Mouse (Mus musculus): ENCODE results near the gene Ropn1l. TPM values are rescaled to one million over a fixed set of nuclear protein-coding genes. Genes with fewer than 3 reads are reported as not detected.
A peak's percentile ranks its signal among the peaks of the same experiment; 100 is the strongest.

Ropn1l gene
- 1 to 10 TPM in 1 of 2 experiments, under 1 TPM in 1; 0.57 to 1.1 TPM for total RNA-seq (2021)
- long read RNA-seq = 0 reads

DNA sequence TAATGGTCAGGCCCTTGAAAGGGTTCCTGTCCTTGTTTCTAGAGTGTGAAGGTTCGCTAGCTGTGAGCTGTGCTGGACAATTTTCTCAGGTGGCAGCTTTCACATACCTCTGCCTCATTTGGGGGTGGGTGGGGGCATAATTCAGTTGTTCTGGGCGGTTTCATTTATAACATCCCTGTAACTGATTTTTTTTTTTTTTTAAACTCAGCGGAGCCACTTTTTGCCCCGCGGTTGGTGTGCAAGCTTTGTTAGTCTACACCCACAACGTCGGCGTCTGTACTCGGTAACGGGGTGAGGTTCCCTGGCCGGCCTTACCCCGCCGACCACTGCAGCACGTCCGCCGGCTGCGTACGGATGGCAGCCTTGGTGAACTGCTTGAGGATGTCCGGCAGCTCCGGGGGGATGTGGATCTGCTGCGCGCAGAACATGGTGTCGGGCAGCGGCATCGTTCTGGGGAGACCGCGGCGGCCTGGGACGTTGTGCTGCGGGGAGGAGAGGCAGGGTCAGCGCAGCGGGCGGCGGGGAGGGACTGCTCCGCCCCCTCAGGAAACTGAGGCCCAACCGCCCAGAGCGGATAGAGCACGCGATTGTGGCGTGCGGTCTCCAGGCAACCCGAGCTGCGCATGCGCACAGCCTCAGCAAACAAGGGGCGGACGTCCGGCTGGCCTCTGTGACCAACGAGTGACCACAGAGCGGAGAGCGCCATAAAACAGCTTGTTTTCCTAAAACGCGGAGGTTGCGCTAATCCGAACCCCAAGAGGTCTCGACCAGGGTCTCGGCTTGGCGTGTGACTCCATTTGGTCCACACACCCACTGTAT, at the start of gene Ropn1l:
Ropn1l (minus strand) TSS at position 640 of the 819 bp plus-strand sequence.
- peak; percentile 88 to 92 for DNase-seq (ENCODE audit: low spot score in 2 of 2)

DNA sequence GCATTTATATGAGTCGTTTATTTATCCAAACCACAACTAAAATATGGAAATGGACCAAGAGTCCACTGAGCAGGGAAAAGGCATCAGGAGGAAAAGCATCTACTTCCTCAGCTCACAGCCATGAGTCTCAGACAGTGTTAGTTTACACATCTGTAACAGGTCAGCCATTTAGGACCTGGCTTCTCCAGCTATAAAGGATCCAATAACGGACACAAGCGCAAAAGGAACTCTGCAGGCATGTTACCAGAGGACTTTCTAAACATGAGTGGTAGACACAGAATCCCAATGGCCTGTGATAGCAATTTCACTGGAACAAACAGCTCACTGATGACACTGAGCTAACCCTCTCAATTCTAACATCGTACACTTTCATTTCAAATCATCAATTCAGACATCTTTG, 49.5 kb upstream of the Ropn1l start:
- DNase-seq (ENCODE audit: low spot score in 2 of 2) = no peak

DNA sequence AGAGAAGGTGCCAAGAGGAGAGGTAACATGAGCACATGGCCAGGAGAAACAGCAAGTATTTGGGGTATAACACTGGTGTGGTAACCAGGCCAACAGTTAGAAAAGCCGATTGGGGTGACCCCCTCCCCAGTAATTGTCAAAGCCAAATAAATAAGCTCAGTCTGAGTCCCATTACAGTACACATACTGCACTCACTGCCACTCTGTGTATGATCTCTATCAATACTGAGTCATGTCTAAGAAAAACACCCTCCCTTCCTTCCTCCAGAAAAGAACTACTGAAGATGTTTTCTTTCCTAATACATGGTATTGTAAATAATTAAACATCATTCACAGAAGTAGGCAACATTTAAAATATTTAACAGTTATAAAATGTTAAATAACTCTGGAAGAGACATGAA, 48.8 kb upstream of the Ropn1l start:
- no peak for DNase-seq (ENCODE audit: low spot score in 2 of 2)

DNA sequence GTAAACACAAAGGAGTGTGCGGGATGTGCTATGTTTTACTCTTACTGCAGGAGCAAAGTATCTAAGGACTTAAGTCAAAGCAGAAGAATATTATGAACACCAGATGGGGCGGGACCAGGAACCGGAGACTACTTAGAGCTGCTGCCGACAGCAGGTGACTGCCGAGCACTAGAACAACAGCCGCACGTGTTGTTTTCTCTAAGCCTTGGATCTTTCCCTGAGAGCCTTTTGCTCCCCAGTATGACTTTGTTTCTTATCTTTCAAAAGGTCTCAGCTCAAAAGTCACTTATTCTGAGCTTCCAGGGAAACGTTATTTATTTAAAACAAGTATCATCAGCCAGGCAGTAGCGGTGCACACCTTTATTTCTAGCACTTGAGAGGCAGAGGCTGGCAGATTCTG, 41.3 kb upstream of the Ropn1l start:
- no peak for DNase-seq (ENCODE audit: low spot score in 2 of 2)

DNA sequence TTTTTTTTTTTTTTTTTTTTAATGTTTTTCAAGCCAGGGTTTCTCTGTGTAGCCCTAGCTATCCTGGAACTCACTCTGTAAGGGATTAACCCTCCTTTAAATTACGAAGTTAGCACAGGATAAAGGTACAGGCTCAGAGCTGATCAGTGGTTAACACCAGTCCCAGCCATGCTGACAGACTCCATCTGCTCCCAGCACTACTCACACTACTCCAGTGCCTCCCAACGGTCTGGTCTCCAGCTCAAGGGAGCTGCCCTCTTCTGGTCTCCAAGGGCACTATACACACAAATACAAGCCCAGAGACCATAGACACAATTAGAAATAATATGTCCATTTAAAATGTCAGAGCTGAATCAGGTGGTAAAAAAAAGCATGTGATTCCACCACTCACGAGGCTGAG, 40.8 kb upstream of the Ropn1l start:
- DNase-seq (ENCODE audit: low spot score in 2 of 2) = no peak

DNA sequence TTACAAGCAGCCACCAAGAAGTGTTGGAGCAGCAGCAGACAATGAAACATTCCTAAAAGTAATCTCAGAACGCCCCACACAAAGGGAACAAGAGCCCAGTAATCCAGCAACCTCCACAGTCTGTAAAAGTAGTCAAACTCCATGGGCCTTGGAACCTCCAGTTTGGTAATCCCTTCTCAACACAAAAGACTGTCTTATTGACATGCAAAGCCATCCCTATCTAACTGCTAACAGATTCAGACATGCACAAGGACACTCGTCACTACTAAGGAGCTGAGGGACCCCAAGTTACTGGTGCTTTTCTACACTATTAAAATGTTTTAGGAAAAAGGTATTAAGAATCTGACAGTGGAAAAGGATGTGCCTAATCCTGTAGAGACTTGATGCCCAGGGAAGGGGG, 33.9 kb upstream of the Ropn1l start:
- no peak for DNase-seq (ENCODE audit: low spot score in 2 of 2)

DNA sequence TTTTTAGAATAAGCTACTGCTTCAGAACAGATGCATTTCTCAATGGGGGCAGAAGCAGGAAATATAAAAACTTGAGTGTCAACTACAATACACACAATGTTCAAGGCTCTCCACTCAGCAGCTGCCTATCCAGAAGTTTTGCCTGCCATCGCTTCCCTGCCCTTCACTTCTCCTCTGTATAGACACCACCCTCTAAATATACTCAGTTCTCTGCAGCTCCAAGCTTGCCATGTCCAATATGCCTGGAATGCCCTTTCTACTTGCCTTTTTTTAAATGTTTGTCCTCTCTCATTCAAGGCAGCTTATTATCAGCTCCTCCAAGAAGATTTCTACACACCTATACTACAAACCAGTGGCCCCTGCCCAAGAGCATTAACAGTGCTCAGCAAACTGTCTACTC, 23.1 kb upstream of the Ropn1l start:
- DNase-seq (ENCODE audit: low spot score in 2 of 2) = no peak

DNA sequence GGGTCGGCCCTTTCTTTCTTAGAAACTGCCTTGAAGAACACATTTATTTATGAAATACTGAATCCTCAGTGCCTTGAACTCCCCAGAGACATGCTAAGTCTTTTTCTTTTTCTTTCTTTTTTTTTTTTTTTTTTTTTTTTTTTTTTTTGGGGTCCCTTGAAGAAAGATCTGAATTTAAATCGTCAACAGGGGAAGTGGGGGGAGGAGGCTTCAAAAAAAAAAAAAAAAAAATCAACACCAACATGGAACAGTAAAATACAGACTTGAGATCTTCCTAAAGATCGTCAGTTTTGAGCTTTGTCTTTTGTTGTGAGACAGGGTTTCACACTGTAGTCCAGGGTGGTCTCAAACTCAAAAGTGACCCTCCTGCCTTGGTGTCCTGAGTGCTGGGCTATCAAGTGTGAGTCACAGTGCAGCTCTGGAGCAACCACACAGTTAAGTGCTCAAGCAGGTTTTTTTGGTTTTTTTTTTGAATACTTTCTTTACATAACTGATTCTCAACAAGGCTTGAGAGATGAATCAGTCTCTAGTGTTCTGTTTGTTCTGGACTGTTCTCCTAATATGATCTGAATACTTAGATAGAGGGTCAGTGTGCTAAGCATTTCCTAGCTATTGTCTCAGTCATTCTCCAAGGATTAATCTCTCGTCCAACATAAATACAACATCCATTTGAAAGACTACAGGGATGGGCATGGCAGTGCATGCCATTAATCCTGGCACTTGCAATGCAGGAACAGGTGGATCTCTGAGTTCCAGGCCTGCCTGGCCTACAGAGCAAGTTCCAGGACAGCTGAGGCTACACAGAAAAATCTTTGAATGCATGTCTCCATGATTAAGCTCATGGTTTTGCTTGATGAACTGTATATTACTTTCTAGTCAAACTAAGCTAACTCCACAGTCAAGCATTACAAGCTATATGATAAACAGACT, 19.4 kb upstream of the Ropn1l start:
- DNase-seq (ENCODE audit: low spot score in 2 of 2) = no peak

DNA sequence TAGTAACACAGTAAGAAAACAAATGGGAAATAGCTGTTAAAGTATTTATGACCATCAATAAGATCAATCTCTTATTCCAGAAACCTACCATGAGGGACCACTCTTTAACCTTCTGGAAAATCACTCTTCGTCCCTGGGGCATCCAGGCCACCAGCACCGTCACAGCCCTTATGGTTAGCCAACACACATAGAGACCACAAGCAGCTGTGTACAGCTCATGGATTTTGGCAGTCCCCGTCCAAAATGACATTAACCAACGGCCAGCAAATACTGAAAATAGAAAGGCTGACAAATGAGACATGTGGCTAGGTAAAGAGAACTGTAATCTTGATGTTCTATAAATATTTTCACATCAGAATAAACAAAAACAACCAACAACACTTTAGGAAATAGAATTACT, 18.0 kb upstream of the Ropn1l start:
- no peak for DNase-seq (ENCODE audit: low spot score in 2 of 2)

DNA sequence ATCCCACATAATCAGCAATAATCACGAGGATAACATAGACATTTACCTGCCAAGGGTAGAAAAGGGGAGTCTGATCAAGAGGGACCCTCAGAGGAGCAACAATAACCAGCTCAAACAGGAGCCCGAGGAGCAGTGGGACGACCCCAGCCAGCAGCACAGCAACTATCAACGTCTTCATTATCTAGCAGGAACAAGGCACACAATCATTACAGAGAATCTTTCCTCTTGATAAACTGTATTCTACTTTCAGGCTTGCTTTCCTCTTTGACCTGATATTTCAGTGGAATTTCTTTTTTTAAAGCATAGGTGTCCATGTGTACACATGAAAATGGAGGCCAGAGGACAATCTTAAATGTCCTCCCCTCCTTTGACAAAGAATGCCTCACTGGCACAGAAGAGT, 16.0 kb upstream of the Ropn1l start:
- DNase-seq (ENCODE audit: low spot score in 2 of 2) = no peak

DNA sequence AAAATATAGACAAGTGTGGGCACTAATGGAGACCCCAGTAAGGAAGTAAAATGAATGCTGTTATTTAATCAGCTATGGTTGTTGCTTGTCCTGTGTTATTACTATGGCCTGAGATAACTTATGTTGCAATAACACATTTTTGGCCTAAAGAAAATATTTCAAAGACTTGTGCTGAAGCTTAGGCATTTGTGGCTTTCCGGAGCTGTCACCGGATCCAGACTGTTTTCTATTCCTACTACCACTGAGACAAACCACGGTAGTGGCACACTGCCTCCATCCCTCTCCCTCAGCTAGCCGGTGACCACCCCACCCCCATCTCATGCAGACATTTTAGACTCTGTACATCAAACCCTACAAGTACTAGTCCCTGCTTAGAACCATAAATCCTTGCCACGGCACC, 15.3 kb upstream of the Ropn1l start:
- no peak for DNase-seq (ENCODE audit: low spot score in 2 of 2)

DNA sequence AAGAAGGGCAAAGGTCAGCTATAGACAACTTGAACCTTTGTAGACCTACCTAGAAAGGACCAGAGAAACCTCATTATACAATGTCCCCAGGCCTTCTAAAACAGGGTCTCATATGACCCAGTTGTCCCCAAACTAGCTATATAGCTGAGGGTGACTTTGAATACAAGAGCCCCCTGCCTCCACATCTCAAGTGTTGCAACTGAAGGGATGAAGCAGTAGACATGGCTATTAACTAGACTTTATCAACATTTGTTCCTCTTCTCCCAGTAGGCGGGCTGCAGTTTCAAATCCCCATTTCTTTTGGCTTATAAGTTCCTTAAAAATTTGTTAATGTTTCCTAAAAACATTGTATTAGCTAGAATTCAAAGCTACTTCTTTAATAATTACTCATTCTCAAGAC, 13.2 kb upstream of the Ropn1l start:
- no peak for DNase-seq (ENCODE audit: low spot score in 2 of 2)

DNA sequence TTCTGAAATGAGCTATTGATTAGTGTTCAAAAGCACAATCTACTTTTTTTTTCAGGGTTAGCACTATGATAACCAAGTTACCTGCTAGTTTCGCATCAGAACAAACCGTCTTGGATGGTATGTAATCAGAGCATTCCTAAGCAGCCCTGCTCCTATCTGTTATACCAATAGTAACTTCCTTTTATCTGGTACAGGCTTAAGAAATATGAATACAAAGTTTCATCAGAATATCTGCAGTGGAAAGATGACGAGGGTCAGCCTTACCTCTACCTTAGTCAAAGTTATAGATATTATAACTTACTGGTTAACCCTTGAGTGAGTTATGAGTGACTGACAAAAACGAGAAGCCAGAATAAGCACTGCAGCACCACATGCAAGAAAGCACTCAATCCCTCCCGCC, 12.8 kb upstream of the Ropn1l start:
- no peak for DNase-seq (ENCODE audit: low spot score in 2 of 2)

DNA sequence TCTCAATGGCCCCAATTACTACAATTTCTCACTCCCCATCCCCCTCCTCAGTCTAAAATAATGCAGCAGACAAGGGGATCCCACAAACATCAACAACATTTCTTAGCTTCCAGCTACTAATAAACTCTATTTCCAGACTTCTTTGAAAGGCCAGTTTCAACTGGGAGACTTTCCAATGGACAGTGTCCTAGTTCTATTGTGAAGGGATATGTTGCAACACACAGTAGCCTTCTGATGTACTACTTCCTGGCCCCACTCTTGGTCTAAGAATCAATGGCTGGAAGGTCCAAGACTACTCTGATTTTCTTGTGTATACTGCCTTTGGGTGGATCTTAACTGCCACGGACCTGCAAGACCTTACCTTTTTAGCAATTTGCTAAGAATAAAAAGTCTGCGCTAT, 12.3 kb upstream of the Ropn1l start:
- DNase-seq (ENCODE audit: low spot score in 2 of 2) = no peak

DNA sequence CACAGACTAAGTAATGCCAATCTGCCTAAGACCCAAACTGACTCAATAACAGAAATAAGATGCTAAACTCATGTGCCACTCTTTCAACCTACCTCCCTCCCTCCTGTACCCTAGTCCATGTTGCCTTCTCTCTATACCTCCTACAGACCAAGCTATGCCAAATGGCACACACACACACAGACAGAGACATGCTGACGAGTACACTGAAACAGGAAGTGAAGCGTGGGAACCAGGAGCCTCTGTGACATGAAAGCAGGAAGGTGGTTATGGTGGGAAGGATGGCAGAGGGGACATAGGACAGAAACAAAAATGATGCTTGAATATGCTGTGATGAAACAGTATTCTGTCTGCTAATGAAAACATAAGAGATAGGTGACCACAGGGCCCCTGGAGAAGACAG, 7.0 kb upstream of the Ropn1l start:
- DNase-seq (ENCODE audit: low spot score in 2 of 2) = no peak

DNA sequence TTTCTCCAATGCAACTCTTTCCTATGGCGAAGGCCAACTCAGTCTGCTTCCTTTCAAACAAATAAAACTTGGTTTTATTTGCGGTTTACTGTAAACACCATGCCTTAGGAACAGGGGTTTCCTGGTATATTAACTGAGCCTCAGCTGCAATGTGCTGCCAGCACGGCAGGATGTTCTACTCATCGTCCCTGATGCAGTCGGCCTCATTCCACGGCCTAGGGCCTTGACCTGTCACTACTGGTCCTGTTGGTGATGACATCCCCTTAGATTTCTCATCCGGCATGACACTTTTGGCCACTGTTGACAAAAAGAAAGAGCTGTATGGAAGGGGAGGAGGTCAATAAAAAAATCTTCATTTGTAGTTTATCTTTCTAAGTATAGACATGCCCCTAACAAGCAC, 4.5 kb upstream of the Ropn1l start:
- no peak for DNase-seq (ENCODE audit: low spot score in 2 of 2)

DNA sequence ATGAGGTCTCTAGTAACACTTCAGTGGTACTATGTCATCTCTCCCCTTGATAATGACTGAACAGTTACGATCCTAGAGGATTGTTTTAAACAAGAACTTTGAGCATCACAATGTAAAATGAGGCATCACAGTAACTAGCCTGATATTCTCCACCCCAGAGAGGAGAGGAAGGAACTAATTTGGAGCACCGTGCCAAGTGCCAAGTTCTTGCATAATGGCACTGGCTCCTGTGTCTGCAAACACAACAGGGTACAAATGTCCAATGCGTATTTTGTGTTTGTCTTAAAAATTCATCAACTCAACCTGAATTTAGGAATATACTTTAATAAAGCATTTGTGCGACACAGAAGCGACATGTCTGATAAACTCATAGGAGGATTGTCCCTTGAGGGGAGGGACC, 2.8 kb upstream of the Ropn1l start:
- DNase-seq (ENCODE audit: low spot score in 2 of 2) = peak in 1 of 2 experiments; percentile 63

DNA sequence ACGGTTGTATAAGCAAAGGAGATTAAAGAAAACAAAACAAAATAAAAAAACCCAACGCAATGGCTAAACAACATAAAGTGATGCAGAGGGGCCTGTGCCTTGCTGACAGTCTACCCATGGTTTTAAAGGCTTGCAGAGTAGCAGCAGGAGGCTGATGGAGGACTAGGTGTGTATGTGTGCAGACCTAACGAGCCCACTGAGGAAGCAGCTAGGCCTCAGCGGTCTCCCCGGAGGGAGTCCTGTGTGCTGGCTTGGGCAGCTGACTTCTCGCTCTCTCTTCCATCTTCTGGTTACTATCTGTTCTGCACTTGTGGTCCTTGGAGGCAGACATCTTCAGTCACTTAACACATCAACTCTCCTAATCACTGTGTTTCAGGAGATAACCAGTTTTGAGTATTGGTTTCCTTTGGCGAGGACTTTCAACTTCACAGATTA, 1.3 kb upstream of the Ropn1l start:
- DNase-seq (ENCODE audit: low spot score in 2 of 2) = no peak

DNA sequence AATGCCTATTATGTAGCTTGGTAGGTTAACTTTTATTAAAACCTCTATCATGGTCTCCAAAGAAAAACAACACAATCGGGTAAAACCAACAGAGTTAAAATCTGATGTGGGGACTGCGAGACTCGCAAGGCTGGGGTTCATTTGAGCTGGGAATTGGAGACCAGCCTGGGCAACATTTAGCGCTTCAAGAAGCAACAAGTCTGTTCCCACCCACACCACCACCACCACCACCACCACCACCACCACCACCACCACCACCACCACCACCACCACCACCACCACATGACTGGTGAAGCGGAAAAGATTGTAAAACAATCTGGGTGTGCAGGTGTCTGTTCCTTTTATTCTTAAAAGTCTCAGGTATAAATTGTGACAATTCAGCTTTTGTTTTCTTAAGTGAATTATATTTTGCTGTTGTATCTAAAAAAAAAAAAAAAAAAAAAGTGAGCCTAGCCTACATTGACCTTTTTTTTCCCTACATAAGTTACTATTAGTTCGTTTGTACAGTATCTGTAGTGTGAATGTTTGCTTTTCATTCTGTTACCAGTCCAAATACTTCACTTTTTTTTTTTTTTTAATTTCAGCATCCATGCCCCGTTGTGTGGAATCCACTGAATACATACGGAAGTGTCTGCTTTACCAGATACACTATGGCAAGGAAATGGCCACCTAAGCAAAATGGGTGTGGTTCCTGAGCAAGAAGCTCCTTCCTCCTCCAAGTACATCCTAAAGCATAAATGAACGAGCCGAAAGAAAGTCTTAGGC, 741 bp upstream of the Ropn1l start:
- DNase-seq (ENCODE audit: low spot score in 2 of 2) = no peak

DNA sequence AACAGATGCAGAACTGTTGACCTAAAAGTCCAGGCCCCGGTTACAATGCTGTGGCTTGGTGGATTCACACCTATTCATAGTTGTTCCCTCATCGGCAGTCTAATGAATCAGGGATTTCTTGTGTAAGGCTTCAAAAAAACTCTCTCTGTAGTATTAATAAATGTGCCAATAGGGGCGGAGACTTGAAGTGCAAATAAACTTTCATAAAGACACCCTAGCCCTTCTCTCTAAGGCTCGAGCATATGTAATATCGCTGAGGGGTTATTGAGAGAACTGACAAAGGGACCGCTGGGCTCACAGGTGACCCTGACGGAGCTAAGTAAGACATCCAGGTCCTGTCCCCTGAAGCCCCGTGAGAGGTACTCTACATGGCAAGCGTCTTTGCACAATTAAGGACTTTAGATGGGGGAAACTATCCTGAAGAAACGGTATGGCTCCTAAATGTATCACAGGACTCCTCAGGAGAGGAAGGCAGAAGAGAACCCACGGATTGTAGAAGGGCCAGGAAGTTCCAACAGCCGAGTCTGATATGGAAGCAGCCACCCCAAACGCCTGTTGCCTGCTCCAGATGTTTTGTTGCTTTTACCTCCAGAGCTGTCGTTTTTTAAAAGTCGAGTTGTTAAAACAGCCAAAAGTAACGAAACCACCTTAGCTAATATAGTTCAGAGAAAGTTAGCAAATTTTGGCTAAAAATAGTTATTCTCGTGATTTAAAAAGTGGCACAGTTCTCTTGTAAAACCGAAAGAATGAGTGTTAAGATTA, 1.0 kb downstream of the Ropn1l start:
- no peak for DNase-seq (ENCODE audit: low spot score in 2 of 2)

DNA sequence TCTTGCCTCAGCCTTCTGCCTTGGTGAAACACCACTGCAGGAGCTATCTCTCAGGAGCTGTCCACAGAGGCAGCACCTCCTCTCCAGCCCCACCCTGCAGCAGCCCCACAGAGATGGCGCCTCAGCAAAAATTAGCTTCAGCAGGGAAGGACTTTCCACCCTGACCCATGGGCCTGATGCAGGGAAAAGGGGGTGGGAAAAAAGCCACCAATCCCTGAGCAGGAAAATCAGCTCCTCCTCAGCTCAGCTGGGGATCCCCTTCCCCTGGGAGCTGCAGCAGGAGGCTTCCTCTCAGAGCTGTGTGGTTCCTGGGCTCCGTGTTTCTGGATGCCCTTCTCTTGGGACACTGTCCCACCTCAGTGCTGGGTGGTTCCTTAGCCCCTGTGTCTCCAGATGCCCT, 3.8 kb downstream of the Ropn1l start:
- no peak for DNase-seq (ENCODE audit: low spot score in 2 of 2)

Data from layer of hippocampus, adult 18-20 months (tissue).